Mouse (Mus musculus) midbrain, embryonic 12.5 days (tissue): Measurements from ENCODE around the gene Tm9sf2. TPM values are rescaled to one million over a fixed set of nuclear protein-coding genes. Genes with fewer than 3 reads are reported as not detected.
"Not testable (repeated sequence)": the region's sequence is repeated elsewhere in the genome, so short reads cannot be mapped to it uniquely, and the experiment has no call there.

Experiments
- ATAC-seq: fragments of 200-750 bp; cut with Nextera tagmentation; 2 replicates; pipeline ENCODE4 v1.8.0; 2017; ENCODE audit warnings: low read depth, moderate TSS enrichment, moderate library complexity; ENCODE audit not compliant: low FRiP score
- H3K27ac ChIP-seq: fragments of 300-500 bp; sonication (generic); replicated peaks from 2 replicates; pipeline ENCODE4 v1.5.1; 2016; ENCODE audit warnings: mild to moderate bottlenecking
- H3K27me3 ChIP-seq: fragments of 300-500 bp; sonication (generic); 2 replicates; pipeline ENCODE4 v1.6.1; 2016; ENCODE audit warnings: mild to moderate bottlenecking
- H3K36me3 ChIP-seq: fragments of 300-500 bp; sonication (generic); 2 replicates; pipeline ENCODE4 v1.6.1; 2016
- H3K4me1 ChIP-seq: fragments of 300-500 bp; sonication (generic); 2 replicates; pipeline ENCODE4 v1.6.1; 2016
- H3K4me2 ChIP-seq: fragments of 300-500 bp; sonication (generic); replicated peaks from 2 replicates; pipeline ENCODE4 v1.6.1; 2016; ENCODE audit warnings: mild to moderate bottlenecking, moderate library complexity
- H3K4me3 ChIP-seq: fragments of 300-500 bp; sonication (generic); 2 replicates; pipeline ENCODE4 v1.5.1; 2016; ENCODE audit warnings: mild to moderate bottlenecking
- H3K9ac ChIP-seq: fragments of 300-500 bp; sonication (generic); replicated peaks from 2 replicates; pipeline ENCODE4 v1.6.1; 2016; ENCODE audit warnings: mild to moderate bottlenecking, moderate library complexity
- H3K9me3 ChIP-seq: fragments of 300-500 bp; sonication (generic); 2 replicates; pipeline ENCODE4 v1.6.1; 2016; ENCODE audit warnings: mild to moderate bottlenecking
- WGBS: fragments of 180-500 bp; shearing (Covaris S2); methylation state at CpG from one replicate; pipeline ENCODE4 v1.1.7; 2016; 5-methylcytosine and 5-hydroxymethylcytosine counted together
- polyA plus RNA-seq: library from polyadenylated mRNA; unstranded; fragments of >200 nt; fragmentation: Nextera tagmentation; extraction: Ambion mirVana; gene quantifications from 2 replicates; pipeline ENCODE4 v1.2.1, GENCODE M21; 2016

Gene Tm9sf2
- polyA plus RNA-seq, 1 experiment from 2014 or later: 120 TPM

GRCm38 (mm10) chr14:122074360-122074759, 32.5 kb upstream of the Tm9sf2 start:
- Histone ChIP-seq H3K9ac (no peak overlapping the region), H3K27ac (no peak overlapping the region), H3K9me3 (no peaks in the 10 kb centered on the region), H3K4me2 (no peak overlapping the region), H3K4me1 (no peaks in the 10 kb centered on the region), H3K4me3 (no peak overlapping the region), H3K36me3 (no peaks in the 10 kb centered on the region), H3K27me3 (no peaks in the 10 kb centered on the region)
- no peak for ATAC-seq
- WGBS: 84% methylated on average over 10 of the region's 10 CpGs

GRCm38 (mm10) chr14:122075485-122076200, 31.2 kb upstream of the Tm9sf2 start:
- H3K27ac ChIP-seq: no peak overlapping the region
- no peaks in the 10 kb centered on the region for H3K27me3 ChIP-seq
- no peak for ATAC-seq
- no peak overlapping the region for H3K4me3 ChIP-seq
- H3K4me1 ChIP-seq: no peaks in the 10 kb centered on the region
- no peaks in the 10 kb centered on the region for H3K36me3 ChIP-seq
- H3K9ac ChIP-seq: no peak overlapping the region
- 89% methylated on average over 21 of the region's 21 CpGs for whole genome bisulfite sequencing
- H3K4me2 ChIP-seq: no peak overlapping the region
- H3K9me3 ChIP-seq: no peaks in the 10 kb centered on the region

GRCm38 (mm10) chr14:122077017-122077416, 29.8 kb upstream of the Tm9sf2 start:
- Histone ChIP-seq H3K9me3 (no peaks in the 10 kb centered on the region), H3K4me3 (no peak overlapping the region), H3K36me3 (no peaks in the 10 kb centered on the region), H3K9ac (no peak overlapping the region), H3K4me1 (no peaks in the 10 kb centered on the region), H3K4me2 (no peak overlapping the region), H3K27ac (no peak overlapping the region), H3K27me3 (no peaks in the 10 kb centered on the region)
- WGBS: 80% methylated on average over 3 of the region's 3 CpGs
- ATAC-seq: no peak

GRCm38 (mm10) chr14:122079428-122079827, 27.4 kb upstream of the Tm9sf2 start:
- Histone ChIP-seq H3K4me1 (no peaks in the 10 kb centered on the region), H3K9ac (no peak overlapping the region), H3K27me3 (no peaks in the 10 kb centered on the region), H3K27ac (no peak overlapping the region), H3K4me2 (no peak overlapping the region), H3K36me3 (no peaks in the 10 kb centered on the region), H3K9me3 (no peaks in the 10 kb centered on the region), H3K4me3 (no peak overlapping the region)
- no peak for ATAC-seq
- WGBS: 43% methylated on average over 6 of the region's 6 CpGs

- no peaks in the 10 kb centered on the region for H3K27me3 ChIP-seq
- ATAC-seq: no peak
- 86% methylated on average over 5 of the region's 5 CpGs for WGBS
Observed at GRCm38 (mm10) chr14:122079921-122080320, 26.9 kb upstream of the Tm9sf2 start.

DNA sequence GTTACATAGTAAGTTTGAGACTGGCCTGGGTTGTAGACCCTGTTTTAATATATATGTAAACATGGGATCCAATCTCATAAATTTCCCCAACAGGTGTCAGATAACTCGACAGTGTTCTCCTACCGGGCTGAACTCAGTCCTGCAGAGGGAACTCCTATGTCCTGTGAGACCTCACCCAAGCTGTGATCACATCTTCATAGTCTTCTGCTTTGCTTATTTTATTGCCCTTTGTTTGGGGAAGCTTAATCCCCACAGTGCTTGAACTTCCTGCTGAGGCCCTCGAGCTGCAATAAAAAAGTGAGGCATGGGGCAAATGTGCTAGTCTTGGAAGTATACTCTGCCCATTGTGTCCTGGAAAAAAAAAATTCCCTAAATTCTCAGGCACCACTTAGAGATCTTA, 25.5 kb upstream of the Tm9sf2 start:
- H3K27me3 ChIP-seq: no peaks in the 10 kb centered on the region
- H3K4me2 ChIP-seq: no peak overlapping the region
- H3K9me3 ChIP-seq: no peaks in the 10 kb centered on the region
- H3K4me3 ChIP-seq: no peak overlapping the region
- no peak overlapping the region for H3K9ac ChIP-seq
- ATAC-seq: no peak
- no peaks in the 10 kb centered on the region for H3K36me3 ChIP-seq
- no peak overlapping the region for H3K27ac ChIP-seq
- 45% methylated on average over 3 of the region's 3 CpGs for WGBS
- H3K4me1 ChIP-seq: no peaks in the 10 kb centered on the region

More at GRCm38 (mm10) chr14:122079921-122080320, 26.9 kb upstream of the Tm9sf2 start:
- H3K9me3 ChIP-seq: no peaks in the 10 kb centered on the region
- no peaks in the 10 kb centered on the region for H3K36me3 ChIP-seq
- no peak overlapping the region for H3K9ac ChIP-seq
- H3K4me2 ChIP-seq: no peak overlapping the region
- H3K4me3 ChIP-seq: no peak overlapping the region
- no peaks in the 10 kb centered on the region for H3K4me1 ChIP-seq
- H3K27ac ChIP-seq: no peak overlapping the region

- no peak overlapping the region for H3K4me2 ChIP-seq
- no peaks in the 10 kb centered on the region for H3K36me3 ChIP-seq
- H3K4me3 ChIP-seq: no peak overlapping the region
- H3K27ac ChIP-seq: no peak overlapping the region
- WGBS: 90% methylated on average over 7 of the region's 7 CpGs
- no peaks in the 10 kb centered on the region for H3K9me3 ChIP-seq
- ATAC-seq: no peak
- H3K9ac ChIP-seq: no peak overlapping the region
- no peaks in the 10 kb centered on the region for H3K4me1 ChIP-seq
- no peaks in the 10 kb centered on the region for H3K27me3 ChIP-seq
Observed at GRCm38 (mm10) chr14:122083499-122083898, 23.3 kb upstream of the Tm9sf2 start.

- Histone ChIP-seq H3K9ac (no peak overlapping the region), H3K4me2 (no peak overlapping the region), H3K4me3 (no peak overlapping the region), H3K9me3 (no peaks in the 10 kb centered on the region), H3K36me3 (no peaks in the 10 kb centered on the region), H3K27me3 (no peaks in the 10 kb centered on the region), H3K27ac (no peak overlapping the region), H3K4me1 (no peaks in the 10 kb centered on the region)
- WGBS: 83% methylated on average over 5 of the region's 5 CpGs
- no peak for ATAC-seq
Observed at GRCm38 (mm10) chr14:122087956-122088355, 18.9 kb upstream of the Tm9sf2 start.

DNA sequence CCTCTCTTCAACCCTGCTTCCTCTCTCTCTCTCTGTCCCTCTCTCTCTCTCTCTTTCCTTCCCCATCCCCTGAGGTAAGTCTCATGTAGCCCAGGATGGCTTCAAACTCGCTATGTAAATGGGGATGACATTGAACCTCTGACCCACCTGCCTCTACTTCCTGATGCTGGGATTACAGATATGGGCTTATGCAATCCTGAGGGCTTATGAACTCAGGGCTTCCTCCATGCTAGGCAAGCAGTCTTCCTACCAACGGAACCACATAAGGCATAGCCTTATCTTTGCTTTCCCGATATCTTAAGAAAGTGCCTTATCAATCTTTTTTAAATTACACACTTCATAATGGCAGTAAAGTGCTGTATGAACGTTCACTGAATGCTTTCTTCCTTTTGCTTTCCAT, 14.5 kb upstream of the Tm9sf2 start:
- Histone ChIP-seq H3K4me3 (no peak overlapping the region), H3K9me3 (no peaks in the 10 kb centered on the region), H3K9ac (no peak overlapping the region), H3K4me2 (no peak overlapping the region), H3K27ac (no peak overlapping the region), H3K4me1 (no peaks in the 10 kb centered on the region), H3K36me3 (no peaks in the 10 kb centered on the region), H3K27me3 (no peaks in the 10 kb centered on the region)
- no peak for ATAC-seq
- 80% methylated on average over 4 of the region's 4 CpGs for WGBS

GRCm38 (mm10) chr14:122096331-122096730, 10.5 kb upstream of the Tm9sf2 start:
- Histone ChIP-seq H3K4me1 (no peaks in the 10 kb centered on the region), H3K9me3 (no peaks in the 10 kb centered on the region), H3K36me3 (no peaks in the 10 kb centered on the region), H3K9ac (no peak overlapping the region), H3K27me3 (no peaks in the 10 kb centered on the region), H3K27ac (no peak overlapping the region), H3K4me3 (no peak overlapping the region), H3K4me2 (no peak overlapping the region)
- ATAC-seq: no peak
- WGBS: 97% methylated on average over 11 of the region's 11 CpGs

DNA sequence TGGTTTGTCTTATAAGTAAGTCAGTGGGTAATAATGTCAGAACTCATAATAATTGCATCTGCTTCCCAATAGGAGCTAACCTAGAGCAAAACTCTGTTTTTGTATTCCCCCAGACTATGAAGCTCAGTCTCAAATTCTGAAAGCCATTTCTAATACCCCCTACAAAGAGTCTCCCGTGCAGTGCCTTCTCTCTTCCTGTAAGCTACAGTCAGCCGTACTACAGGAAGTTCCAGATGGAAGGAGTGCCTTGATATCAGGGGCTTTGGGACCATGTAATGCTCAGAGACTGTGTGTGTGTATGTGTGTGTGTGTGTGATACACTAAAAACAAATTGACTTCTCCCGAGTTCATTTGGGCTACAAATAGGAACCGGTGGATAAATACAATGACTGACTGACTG, 7.3 kb upstream of the Tm9sf2 start:
- no peak overlapping the region for H3K9ac ChIP-seq
- H3K4me3 ChIP-seq: no peak overlapping the region
- no peak overlapping the region for H3K4me2 ChIP-seq
- no peaks in the 10 kb centered on the region for H3K9me3 ChIP-seq
- no peaks in the 10 kb centered on the region for H3K27me3 ChIP-seq
- ATAC-seq: no peak
- 91% methylated on average over 4 of the region's 4 CpGs for WGBS
- H3K4me1 ChIP-seq: peaks cover 2% of the 10 kb centered on the region; the same call in 1 of the 2 replicates
- no peak overlapping the region for H3K27ac ChIP-seq
- no peaks in the 10 kb centered on the region for H3K36me3 ChIP-seq

- WGBS: 86% methylated on average over 9 of the region's 9 CpGs
- H3K4me3 ChIP-seq, H3K36me3 ChIP-seq, H3K9me3 ChIP-seq, H3K27ac ChIP-seq, H3K9ac ChIP-seq, ATAC-seq, H3K4me2 ChIP-seq, H3K27me3 ChIP-seq: not testable (repeated sequence)
- peaks cover 11% of the 10 kb centered on the region for H3K4me1 ChIP-seq
Observed at GRCm38 (mm10) chr14:122101890-122102289, 4.9 kb upstream of the Tm9sf2 start.

- H3K9ac ChIP-seq: peak overlapping the region; percentile 37; the same call in 1 of the 2 replicates
- no peaks in the 10 kb centered on the region for H3K9me3 ChIP-seq
- H3K4me2 ChIP-seq: peak overlapping the region; percentile 59
- H3K27ac ChIP-seq: peak overlapping the region; percentile 84
- H3K27me3 ChIP-seq: no peaks in the 10 kb centered on the region
- peaks cover 30% of the 10 kb centered on the region for H3K4me1 ChIP-seq
- ATAC-seq: peak; percentile 90
- no peaks in the 10 kb centered on the region for H3K36me3 ChIP-seq
- WGBS: 1% methylated on average over 24 of the region's 24 CpGs
- H3K4me3 ChIP-seq: peak overlapping the region; percentile 41
Observed at GRCm38 (mm10) chr14:122104881-122105280, 2.0 kb upstream of the Tm9sf2 start.
